Mouse (Mus musculus) activated CD4-positive, CD25-positive, alpha-beta regulatory T cell, adult 9 weeks (primary cell): ENCODE measurements around the gene Odf3l1. TPM values are rescaled to one million over a fixed set of nuclear protein-coding genes. Genes with fewer than 3 reads are reported as not detected.

ENCODE experiments used
- polyA plus RNA-seq: library from polyadenylated mRNA; unstranded; fragments of 100-300 nt; shearing (Covaris generic); gene quantifications from one replicate; pipeline ENCODE4 v1.2.1, GENCODE M21; 2017

The Odf3l1 gene
- polyA plus RNA-seq = not detected

GRCm38 (mm10) chr9:56864216-56864729, at the start of gene Odf3l1:
TSS of gene Odf3l1 (minus strand) at chr9:56864679.

GRCm38 (mm10) chr9:56864832-56865231, 353 bp upstream of the Odf3l1 start, which contains the start of gene Cspg4:
TSS of gene Cspg4 (plus strand) at chr9:56865033.

Other genes with a start within 250 kb of the Odf3l1 start
- gene Lingo1, start 68.2 kb downstream of the Odf3l1 start, polyA plus RNA-seq = not detected
- gene Cspg4, start 354 bp upstream of the Odf3l1 start, polyA plus RNA-seq = 0.13 TPM
- gene Snx33, start 63.7 kb upstream of the Odf3l1 start, polyA plus RNA-seq = 13.3 TPM
- 24.0 TPM for gene Imp3, start 72.8 kb upstream of the Odf3l1 start, polyA plus RNA-seq
- gene Snupn, start 86.2 kb upstream of the Odf3l1 start, polyA plus RNA-seq = 20.0 TPM
- gene Ptpn9, start 130.2 kb upstream of the Odf3l1 start, polyA plus RNA-seq = 3.9 TPM
- gene Sin3a, start 207.4 kb upstream of the Odf3l1 start, polyA plus RNA-seq = 51.2 TPM